Mouse (Mus musculus): ENCODE results near the gene Nkd1. TPM values are rescaled to one million over a fixed set of nuclear protein-coding genes. Genes with fewer than 3 reads are reported as not detected.

The Nkd1 gene
- polyA plus RNA-seq, 1 experiment: 143 TPM

DNA sequence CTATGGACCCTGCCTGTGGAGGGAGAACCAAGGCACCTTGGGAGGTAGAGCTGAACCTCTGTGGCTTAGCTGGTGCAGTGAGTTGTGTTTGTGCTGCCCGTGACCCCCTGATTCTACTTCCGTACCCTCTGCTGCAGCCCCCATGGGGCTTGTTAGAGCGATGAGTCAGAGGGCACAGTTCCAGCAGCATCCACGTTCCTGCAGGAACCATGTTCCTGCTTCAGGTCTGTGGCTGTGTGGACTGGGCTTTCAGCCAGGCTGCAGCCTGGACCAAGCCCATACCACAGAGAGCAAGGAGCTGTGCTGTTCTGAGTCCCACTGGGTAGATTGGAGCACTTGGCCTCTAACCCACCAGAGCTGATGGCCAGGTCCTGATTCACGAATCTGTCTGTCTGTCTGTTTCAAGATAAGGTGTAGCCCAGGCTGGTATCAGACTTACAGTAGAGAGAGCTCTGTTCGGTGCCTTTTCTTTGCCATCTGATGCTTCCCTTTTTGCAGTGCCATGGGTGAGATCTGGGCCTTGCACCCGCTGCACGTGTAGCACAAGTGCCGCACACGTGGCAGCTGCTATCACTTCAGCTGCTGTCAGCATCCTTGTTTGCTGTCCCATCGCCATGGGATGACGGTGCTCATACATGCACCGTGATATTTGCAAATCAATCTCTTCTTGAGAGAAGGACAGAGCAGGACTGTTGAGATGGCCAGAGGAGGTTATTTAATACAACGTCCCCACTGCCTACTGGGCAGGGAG lies 50.5 kb downstream of the Nkd1 start:
- TF ChIP-seq CTCF (IDR thresholded peaks at IDR 0.05; ENCODE audit: insufficient read depth, low read length) (no peak), POLR2A (IDR thresholded peaks at IDR 0.05; ENCODE audit: borderline replicate concordance, extremely low read depth, low read depth, low read length) (no peak)
- Histone ChIP-seq H3K4me3 (replicated peaks; ENCODE audit: extremely low read depth, low read depth, low read length) (no peak overlapping the region), H3K4me1 (ENCODE audit: control insufficient read depth, insufficient read depth, low read length) (peaks cover 37% of the 10 kb centered on the region)
- 58% methylated on average over 14 of the region's 14 CpGs for WGBS
- DNase-seq: no peak

DNA sequence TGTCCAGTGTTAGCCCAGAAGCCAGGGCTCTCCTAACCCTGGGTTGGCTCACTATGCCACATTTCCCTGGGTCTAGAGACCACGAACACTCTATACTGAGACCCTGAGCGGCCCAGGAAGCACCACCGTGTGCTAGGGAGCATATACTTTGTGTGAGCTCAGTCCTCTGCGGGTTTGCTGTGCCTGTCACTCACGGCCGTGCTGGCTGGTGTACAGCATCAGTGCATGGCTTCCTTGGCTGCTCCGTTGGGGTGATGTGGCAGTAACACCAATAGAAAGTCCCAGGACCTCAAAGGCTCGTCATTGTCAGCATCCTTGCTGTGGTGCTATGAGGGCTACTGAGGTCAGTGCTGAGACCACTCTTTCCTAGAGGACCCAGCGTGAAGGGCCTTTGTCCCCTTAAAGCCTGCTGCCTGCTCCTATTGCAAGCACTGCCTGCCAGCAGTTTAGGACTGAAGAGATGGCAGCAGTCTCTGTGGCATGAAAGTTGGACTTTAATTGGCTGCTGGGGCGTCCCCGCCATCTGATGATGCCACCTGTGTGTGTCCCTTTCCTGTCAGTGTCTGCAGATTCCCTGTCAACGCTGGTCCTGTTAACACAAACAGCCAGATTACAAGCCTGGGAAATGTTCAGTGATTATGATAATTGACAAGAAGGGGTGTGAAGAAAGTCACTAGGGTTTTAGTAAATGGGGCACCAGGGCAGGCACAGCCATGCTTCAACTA lies 51.2 kb downstream of the Nkd1 start:
- Histone ChIP-seq H3K4me3 (replicated peaks; ENCODE audit: extremely low read depth, low read depth, low read length) (no peak overlapping the region), H3K4me1 (ENCODE audit: control insufficient read depth, insufficient read depth, low read length) (peaks cover 35% of the 10 kb centered on the region; the same call in 1 of the 2 replicates)
- no peak for DNase-seq
- TF ChIP-seq CTCF (IDR thresholded peaks at IDR 0.05; ENCODE audit: insufficient read depth, low read length): no peak
- TF ChIP-seq POLR2A (IDR thresholded peaks at IDR 0.05; ENCODE audit: borderline replicate concordance, extremely low read depth, low read depth, low read length): no peak
- WGBS: 84% methylated on average over 12 of the region's 12 CpGs

DNA sequence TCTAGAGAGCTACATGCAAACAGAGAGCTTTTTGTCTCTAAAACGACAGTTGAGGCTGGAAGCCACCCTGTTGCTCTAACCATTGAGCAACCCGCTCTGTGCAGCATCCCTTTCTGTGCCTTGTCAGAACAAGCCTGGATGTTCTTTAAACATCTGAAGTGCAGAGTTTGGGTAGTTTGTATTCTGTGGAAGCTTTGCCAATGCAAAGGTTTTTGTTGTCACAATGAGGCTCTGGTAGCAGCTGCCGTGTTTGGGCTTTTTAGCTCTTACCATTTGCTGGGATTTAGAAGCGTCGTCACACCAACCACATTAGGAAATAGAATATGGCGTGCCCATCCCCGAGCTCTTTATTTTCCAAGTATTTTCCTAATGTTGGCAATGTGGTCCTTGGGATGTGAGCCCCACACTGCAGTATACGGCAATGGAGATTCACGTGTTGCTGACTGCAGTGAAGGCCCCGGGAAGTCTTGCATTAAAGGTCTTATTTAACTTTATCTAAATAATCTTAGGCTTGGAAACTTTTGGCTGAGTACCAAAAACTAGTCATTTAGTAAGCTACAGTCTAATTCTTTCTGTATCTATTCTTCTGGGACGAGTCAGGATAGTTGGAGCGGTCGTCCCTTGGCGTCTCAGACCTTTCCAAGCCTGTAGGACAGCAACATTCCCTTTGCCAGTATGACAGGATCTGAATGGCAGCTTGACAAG lies 51.9 kb downstream of the Nkd1 start:
- WGBS: 70% methylated on average over 14 of the region's 14 CpGs
- TF ChIP-seq CTCF (IDR thresholded peaks at IDR 0.05; ENCODE audit: insufficient read depth, low read length): no peak
- TF ChIP-seq POLR2A (IDR thresholded peaks at IDR 0.05; ENCODE audit: borderline replicate concordance, extremely low read depth, low read depth, low read length): no peak
- H3K4me1 ChIP-seq (ENCODE audit: control insufficient read depth, insufficient read depth, low read length): peaks cover 28% of the 10 kb centered on the region; the same call in 1 of the 2 replicates
- no peak overlapping the region for H3K4me3 ChIP-seq (replicated peaks; ENCODE audit: extremely low read depth, low read depth, low read length)
- no peak for DNase-seq

DNA sequence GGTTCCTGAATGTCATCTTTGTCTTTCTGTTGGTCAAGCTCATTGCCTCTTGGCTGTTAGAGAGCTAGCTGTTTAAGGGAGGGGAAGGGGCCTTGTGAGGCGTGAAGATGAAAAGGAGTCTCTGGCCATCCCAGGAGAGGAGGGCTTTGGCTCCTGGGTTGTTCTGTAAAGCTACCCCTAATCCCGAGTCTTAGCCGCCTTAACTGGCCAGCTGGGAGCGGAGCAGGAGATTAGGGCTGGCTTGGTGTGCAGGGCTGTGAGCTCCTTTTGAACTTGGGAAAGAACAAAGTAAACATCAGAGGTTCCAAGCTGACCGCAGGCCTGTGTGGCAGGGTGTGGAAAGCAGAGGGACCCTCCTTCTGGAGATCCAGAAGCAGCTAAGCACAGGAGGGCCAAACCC lies 53.8 kb downstream of the Nkd1 start:
- TF ChIP-seq CTCF (IDR thresholded peaks at IDR 0.05; ENCODE audit: insufficient read depth, low read length) (no peak), POLR2A (IDR thresholded peaks at IDR 0.05; ENCODE audit: borderline replicate concordance, extremely low read depth, low read depth, low read length) (no peak)
- WGBS: 59% methylated on average over 5 of the region's 5 CpGs
- DNase-seq: no peak
- Histone ChIP-seq H3K4me3 (replicated peaks; ENCODE audit: extremely low read depth, low read depth, low read length) (no peak overlapping the region), H3K4me1 (ENCODE audit: control insufficient read depth, insufficient read depth, low read length) (peaks cover 25% of the 10 kb centered on the region; the same call in 1 of the 2 replicates)

DNA sequence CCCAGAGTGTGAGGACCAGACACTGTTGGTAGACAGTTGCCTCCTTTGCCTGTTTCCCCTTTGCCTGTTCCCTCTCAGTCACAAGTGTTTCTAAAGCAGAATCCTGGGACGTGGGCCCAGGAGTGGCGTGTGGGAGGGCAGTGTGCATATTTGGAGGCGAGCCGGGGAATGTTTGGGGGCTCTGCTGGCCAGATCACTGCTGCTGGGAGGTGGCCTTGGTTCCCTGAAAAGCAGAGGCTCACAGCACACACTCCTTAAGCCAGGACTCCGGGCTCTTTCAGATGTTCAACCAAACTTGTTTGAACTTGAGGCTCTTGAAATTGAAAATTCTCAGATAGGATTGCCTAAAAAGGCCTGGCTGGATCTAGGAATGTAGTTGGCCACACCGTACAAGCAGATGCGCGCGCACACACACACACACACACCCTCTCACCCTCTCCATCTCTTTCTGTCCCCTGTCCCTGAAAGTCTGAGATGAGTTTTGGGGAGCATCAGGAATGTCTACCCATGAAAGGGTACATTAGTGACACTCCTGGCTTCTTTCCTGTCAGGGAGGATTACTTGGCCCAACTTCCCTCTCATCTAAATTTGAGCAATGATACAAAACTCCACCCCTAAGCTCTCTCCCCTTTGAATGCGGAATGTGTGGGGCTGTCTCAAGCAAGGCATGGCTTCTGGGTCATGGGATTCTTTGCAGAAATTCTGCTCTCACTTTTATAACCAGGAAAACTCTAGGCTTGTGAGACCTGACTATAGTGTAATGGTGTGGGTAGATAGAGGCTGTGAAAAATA lies 55.4 kb downstream of the Nkd1 start:
- H3K4me3 ChIP-seq (replicated peaks; ENCODE audit: extremely low read depth, low read depth, low read length): no peak overlapping the region

DNA sequence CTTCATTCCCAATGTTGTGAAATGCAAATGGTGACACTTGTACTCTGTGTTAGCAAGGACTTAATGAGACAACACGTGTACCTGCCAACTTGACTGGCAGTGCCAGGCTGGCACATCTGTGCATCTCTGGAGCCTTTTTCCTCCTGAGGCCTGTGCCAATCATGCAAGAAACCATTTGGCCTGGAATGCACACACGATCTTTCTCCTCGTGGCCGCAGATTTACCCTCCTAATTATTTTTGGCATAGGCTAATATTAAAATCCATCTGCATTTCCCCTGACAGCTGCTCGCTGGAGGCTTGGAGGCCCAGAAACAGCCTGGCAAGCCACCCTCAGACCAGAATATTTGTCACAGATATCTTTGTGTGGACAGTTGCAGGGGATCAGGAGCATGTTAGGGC lies 56.5 kb downstream of the Nkd1 start:
- peaks cover 20% of the 10 kb centered on the region; the same call in 1 of the 2 replicates for H3K4me1 ChIP-seq (ENCODE audit: control insufficient read depth, insufficient read depth, low read length)
- DNase-seq: no peak
- no peak overlapping the region for H3K4me3 ChIP-seq (replicated peaks; ENCODE audit: extremely low read depth, low read depth, low read length)
- TF ChIP-seq CTCF (IDR thresholded peaks at IDR 0.05; ENCODE audit: insufficient read depth, low read length): no peak
- TF ChIP-seq POLR2A (IDR thresholded peaks at IDR 0.05; ENCODE audit: borderline replicate concordance, extremely low read depth, low read depth, low read length): no peak
- WGBS: 60% methylated on average over 5 of the region's 5 CpGs

More for the DNA sequence above, 55.4 kb downstream of the Nkd1 start:
- TF ChIP-seq POLR2A (IDR thresholded peaks at IDR 0.05; ENCODE audit: borderline replicate concordance, extremely low read depth, low read depth, low read length) (no peak), CTCF (IDR thresholded peaks at IDR 0.05; ENCODE audit: insufficient read depth, low read length) (no peak)
- WGBS: 49% methylated on average over 10 of the region's 10 CpGs
- H3K4me1 ChIP-seq (ENCODE audit: control insufficient read depth, insufficient read depth, low read length): peaks cover 22% of the 10 kb centered on the region; the same call in 1 of the 2 replicates
- no peak for DNase-seq

DNA sequence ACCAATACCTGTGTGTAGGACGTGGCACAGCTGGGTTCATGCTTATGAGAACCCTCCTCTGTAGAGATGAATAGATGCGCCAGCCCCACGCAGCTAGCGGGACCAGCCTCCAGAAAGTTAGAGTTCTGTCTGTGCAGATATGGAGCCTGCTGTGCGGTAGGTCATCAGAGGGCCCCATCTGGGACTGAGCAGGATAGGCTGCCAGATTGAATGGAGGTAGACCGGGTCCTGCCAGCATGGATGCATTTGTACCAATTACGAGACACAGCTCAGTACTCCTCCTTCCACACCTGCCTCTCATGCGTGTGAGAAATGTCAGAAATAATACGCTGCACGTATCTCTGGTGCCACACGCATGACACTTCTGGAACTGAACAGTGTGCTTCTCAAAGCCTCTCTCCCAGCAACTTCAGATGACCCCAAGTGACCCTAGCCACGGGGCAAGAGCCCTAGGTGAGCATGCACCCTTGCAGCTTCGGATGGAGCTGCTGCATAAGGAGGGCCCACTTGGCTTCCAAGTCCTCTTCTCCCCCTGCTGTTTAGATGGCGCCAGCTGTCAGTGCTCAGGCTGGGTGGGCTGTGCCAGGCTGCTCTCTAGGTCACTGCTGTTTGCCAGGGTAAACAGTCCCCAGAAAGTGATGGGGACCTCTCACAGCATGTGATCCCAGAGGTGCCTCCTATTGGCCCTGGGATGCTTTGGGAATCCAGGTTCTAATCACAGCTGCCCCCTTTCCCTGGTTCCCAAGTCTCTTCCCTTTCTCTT lies 57.4 kb downstream of the Nkd1 start:
- peaks cover 20% of the 10 kb centered on the region; the same call in 1 of the 2 replicates for H3K4me1 ChIP-seq (ENCODE audit: control insufficient read depth, insufficient read depth, low read length)
- H3K4me3 ChIP-seq (replicated peaks; ENCODE audit: extremely low read depth, low read depth, low read length): no peak overlapping the region
- no peak for TF ChIP-seq CTCF (IDR thresholded peaks at IDR 0.05; ENCODE audit: insufficient read depth, low read length)
- TF ChIP-seq POLR2A (IDR thresholded peaks at IDR 0.05; ENCODE audit: borderline replicate concordance, extremely low read depth, low read depth, low read length): no peak
- WGBS: 77% methylated on average over 14 of the region's 14 CpGs
- no peak for DNase-seq

DNA sequence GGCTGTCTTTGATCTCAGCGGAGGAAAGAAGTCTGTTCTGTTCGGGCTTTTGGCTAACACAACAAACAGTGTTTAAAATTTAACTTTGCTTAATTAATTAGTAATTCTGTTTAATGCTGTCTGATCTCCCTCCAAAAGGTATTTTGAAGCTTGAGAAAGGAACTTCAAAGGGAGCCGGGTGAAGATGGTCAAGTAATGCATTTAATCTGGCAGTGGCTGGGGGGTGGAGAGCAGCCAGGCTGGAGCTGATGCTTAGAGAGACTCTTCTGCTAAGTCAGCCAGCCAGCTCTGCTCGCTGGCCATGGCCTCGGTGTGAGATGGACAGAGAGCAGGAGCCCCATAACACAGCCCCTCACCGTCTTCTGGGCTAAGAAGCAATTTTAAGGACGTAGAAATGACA lies 58.1 kb downstream of the Nkd1 start:
- H3K4me1 ChIP-seq (ENCODE audit: control insufficient read depth, insufficient read depth, low read length): peaks cover 20% of the 10 kb centered on the region; the same call in 1 of the 2 replicates
- TF ChIP-seq CTCF (IDR thresholded peaks at IDR 0.05; ENCODE audit: insufficient read depth, low read length) (no peak), POLR2A (IDR thresholded peaks at IDR 0.05; ENCODE audit: borderline replicate concordance, extremely low read depth, low read depth, low read length) (no peak)
- DNase-seq: no peak
- no peak overlapping the region for H3K4me3 ChIP-seq (replicated peaks; ENCODE audit: extremely low read depth, low read depth, low read length)
- 49% methylated on average over 7 of the region's 7 CpGs for WGBS

Data from lung, adult 2 months (tissue).